Mouse (Mus musculus) layer of hippocampus, postnatal 25 days (tissue): ENCODE data around the gene Gm12695. TPM values are rescaled to one million over a fixed set of nuclear protein-coding genes. Genes with fewer than 3 reads are reported as not detected.
A peak's percentile ranks its signal among the peaks of the same experiment; 100 is the strongest.

Source experiments
- DNase-seq, 2 experiments: peaks; one replicate each; pipeline ENCODE4 v3.0.0; 2022; ENCODE audit warnings: mixed read lengths in 2 of 2, low spot score in 1 of 2; ENCODE audit errors: extremely low spot score in 1 of 2
- total RNA-seq, 2 experiments: library from RNA; stranded (reverse); gene quantifications; 2 replicates each; pipeline ENCODE4 v1.2.3; 2021

Gene Gm12695
- total RNA-seq: not detected

GRCm38 (mm10) chr4:96785086-96785485, at the start of gene Gm12695:
Gene Gm12695 (minus strand): TSS chr4:96785186.
- no peak for DNase-seq

- DNase-seq: no peak
Observed at GRCm38 (mm10) chr4:96825540-96826045, 40.6 kb upstream of the Gm12695 start.

GRCm38 (mm10) chr4:96806824-96807808, 22.1 kb upstream of the Gm12695 start:
- no peak for DNase-seq

GRCm38 (mm10) chr4:96799380-96800157, 14.6 kb upstream of the Gm12695 start:
- peak in 1 of 2 experiments; percentile 45 for DNase-seq

- peak in 1 of 2 experiments; percentile 8 for DNase-seq
Observed at GRCm38 (mm10) chr4:96797583-96797982, 12.6 kb upstream of the Gm12695 start.

GRCm38 (mm10) chr4:96791301-96791700, 6.3 kb upstream of the Gm12695 start:
- no peak for DNase-seq

GRCm38 (mm10) chr4:96789905-96790304, 4.9 kb upstream of the Gm12695 start:
- no peak for DNase-seq

GRCm38 (mm10) chr4:96786610-96787009, 1.6 kb upstream of the Gm12695 start:
- no peak for DNase-seq

- DNase-seq: no peak
Observed at GRCm38 (mm10) chr4:96772966-96773566, 11.9 kb downstream of the Gm12695 start.

GRCm38 (mm10) chr4:96766396-96766998, 18.5 kb downstream of the Gm12695 start:
- peak in 1 of 2 experiments; percentile 5 for DNase-seq

- DNase-seq: no peak
Observed at GRCm38 (mm10) chr4:96751953-96752352, 33.0 kb downstream of the Gm12695 start.

GRCm38 (mm10) chr4:96740472-96740871, 44.5 kb downstream of the Gm12695 start:
- DNase-seq: no peak

GRCm38 (mm10) chr4:96729256-96729655, 55.7 kb downstream of the Gm12695 start:
- DNase-seq: no peak

- DNase-seq: no peak
Observed at GRCm38 (mm10) chr4:96728211-96728610, 56.8 kb downstream of the Gm12695 start.

GRCm38 (mm10) chr4:96725415-96726055, 59.5 kb downstream of the Gm12695 start:
- DNase-seq: no peak

GRCm38 (mm10) chr4:96722301-96722700, 62.7 kb downstream of the Gm12695 start:
- no peak for DNase-seq

- peak; percentile 20 to 32 for DNase-seq
Observed at GRCm38 (mm10) chr4:96718977-96719966, 65.7 kb downstream of the Gm12695 start.

- no peak for DNase-seq
Observed at GRCm38 (mm10) chr4:96718503-96718902, 66.5 kb downstream of the Gm12695 start.
